Mouse (Mus musculus): ENCODE measurements around the gene Eef2. TPM values are rescaled to one million over a fixed set of nuclear protein-coding genes. Genes with fewer than 3 reads are reported as not detected.
A peak's percentile ranks its signal among the peaks of the same experiment; 100 is the strongest.
"Not testable (repeated sequence)": the region's sequence is repeated elsewhere in the genome, so short reads cannot be mapped to it uniquely, and the experiment has no call there.

The Eef2 gene
- polyA plus RNA-seq, 1 experiment, result 1,330 TPM

DNA sequence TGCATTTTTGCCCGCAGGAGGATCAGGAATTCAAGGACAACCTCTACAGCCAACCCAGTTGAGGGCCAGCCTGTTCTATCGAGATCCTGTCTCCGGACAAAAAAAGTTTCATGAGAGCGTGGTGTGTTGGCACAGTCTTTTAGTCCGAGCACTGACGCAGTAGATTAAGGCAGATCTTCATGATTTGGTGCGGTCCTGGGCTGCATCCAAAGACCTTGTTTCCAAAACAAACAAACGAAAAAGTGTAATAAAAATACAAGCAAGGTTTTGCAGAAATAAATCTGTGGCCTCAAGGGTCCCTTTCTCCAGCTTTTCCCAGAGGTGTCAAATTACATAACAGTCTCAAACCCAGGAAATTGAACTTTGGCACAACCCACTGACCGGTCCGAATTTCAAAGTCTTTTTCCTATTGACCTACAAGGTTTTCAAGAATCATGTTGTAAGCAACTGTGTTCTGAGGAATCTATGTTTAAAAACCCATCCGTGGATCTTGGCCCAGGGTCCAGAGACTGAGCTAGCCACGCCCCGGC lies 430 bp upstream of the Eef2 start:
- H3K27ac ChIP-seq (ENCODE audit: insufficient read depth, low read depth, low read length), result peak overlapping the region; percentile 83
- peak overlapping the region; percentile 36 for H3K4me3 ChIP-seq (ENCODE audit: insufficient read depth, low read depth, low read length)
- WGBS, result under 1% methylated on average over 13 of the region's 13 CpGs
- no peaks in the 10 kb centered on the region for H3K27me3 ChIP-seq (replicated peaks; ENCODE audit: control insufficient read depth, insufficient read depth, low read length)
- peaks cover 10% of the 10 kb centered on the region for H3K36me3 ChIP-seq (ENCODE audit: control insufficient read depth, insufficient read depth, low read length)
- DNase-seq, result no peak
- H3K4me1 ChIP-seq (ENCODE audit: control insufficient read depth, insufficient read depth, low read length), result peaks cover 16% of the 10 kb centered on the region; the same call in 1 of the 2 replicates
- TF ChIP-seq POLR2A (IDR thresholded peaks at IDR 0.05; ENCODE audit: low read depth, low read length), result no peak
- no peak for TF ChIP-seq CTCF (conservative IDR thresholded peaks at IDR 0.05; ENCODE audit: insufficient read depth, insufficient read length, low read depth, low read length)

DNA sequence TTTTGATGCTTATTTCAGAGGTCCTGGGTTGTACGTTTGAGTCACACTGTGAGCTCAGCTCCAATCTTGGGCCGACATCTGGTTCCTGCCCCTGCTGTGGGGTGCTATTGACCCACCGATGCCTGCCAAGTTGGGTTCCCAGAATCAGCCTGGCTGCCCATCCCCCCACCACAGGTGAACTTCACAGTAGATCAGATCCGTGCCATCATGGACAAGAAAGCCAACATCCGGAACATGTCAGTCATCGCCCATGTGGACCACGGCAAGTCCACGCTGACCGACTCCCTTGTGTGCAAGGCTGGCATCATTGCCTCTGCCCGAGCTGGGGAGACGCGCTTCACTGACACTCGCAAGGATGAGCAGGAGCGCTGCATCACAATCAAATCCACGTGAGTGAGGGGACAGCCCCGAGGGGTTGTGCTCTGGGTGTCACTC lies 1.1 kb downstream of the Eef2 start:
- WGBS, result 3% methylated on average over 16 of the region's 16 CpGs
- peak overlapping the region; percentile 93 for H3K27ac ChIP-seq (ENCODE audit: insufficient read depth, low read depth, low read length)
- H3K27me3 ChIP-seq (replicated peaks; ENCODE audit: control insufficient read depth, insufficient read depth, low read length), result no peaks in the 10 kb centered on the region
- H3K36me3 ChIP-seq (ENCODE audit: control insufficient read depth, insufficient read depth, low read length), result peaks cover 16% of the 10 kb centered on the region
- peaks cover 16% of the 10 kb centered on the region; the same call in 1 of the 2 replicates for H3K4me1 ChIP-seq (ENCODE audit: control insufficient read depth, insufficient read depth, low read length)
- DNase-seq, result peak; percentile 63
- TF ChIP-seq POLR2A (IDR thresholded peaks at IDR 0.05; ENCODE audit: low read depth, low read length), result no peak
- TF ChIP-seq CTCF (conservative IDR thresholded peaks at IDR 0.05; ENCODE audit: insufficient read depth, insufficient read length, low read depth, low read length), result no peak
- H3K4me3 ChIP-seq (ENCODE audit: insufficient read depth, low read depth, low read length), result peak overlapping the region; percentile 72

DNA sequence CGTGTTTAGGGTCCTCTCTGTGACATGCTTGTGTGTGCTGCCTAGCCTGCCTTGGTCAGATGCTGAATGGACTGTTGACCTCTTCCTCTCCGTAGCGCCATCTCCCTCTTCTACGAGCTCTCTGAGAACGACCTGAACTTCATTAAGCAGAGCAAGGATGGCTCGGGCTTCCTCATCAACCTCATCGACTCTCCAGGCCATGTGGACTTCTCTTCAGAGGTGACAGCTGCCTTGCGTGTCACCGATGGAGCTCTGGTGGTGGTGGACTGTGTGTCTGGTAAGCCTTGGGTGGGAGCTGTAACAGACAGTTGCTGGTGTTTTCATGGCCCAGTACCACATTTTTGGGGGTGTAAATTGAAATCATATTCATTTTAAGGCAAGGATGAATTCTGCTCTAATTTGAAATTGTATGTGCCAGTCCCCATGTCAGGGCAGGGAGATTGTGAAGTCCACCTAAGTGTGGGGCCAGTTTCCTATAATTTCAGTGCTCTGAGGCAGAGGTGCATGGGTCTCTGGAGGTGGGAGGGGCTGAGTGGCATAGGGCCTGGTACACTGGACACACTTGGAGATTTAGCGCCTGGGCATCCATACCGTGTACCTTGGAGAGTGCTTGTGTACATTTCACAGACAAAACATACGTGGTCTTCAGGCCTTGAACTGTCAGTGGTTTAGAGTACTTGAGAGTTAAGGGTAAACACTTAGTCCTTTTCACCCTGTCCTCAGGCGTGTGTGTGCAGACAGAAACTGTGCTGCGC lies 1.7 kb downstream of the Eef2 start:
- no peak for TF ChIP-seq POLR2A (IDR thresholded peaks at IDR 0.05; ENCODE audit: low read depth, low read length)
- no peak for TF ChIP-seq CTCF (conservative IDR thresholded peaks at IDR 0.05; ENCODE audit: insufficient read depth, insufficient read length, low read depth, low read length)
- 38% methylated on average over 14 of the region's 14 CpGs for WGBS
- peaks cover 16% of the 10 kb centered on the region; the same call in 1 of the 2 replicates for H3K4me1 ChIP-seq (ENCODE audit: control insufficient read depth, insufficient read depth, low read length)
- peaks cover 16% of the 10 kb centered on the region for H3K36me3 ChIP-seq (ENCODE audit: control insufficient read depth, insufficient read depth, low read length)
- H3K27me3 ChIP-seq (replicated peaks; ENCODE audit: control insufficient read depth, insufficient read depth, low read length), result no peaks in the 10 kb centered on the region
- H3K27ac ChIP-seq (ENCODE audit: insufficient read depth, low read depth, low read length), result no peak overlapping the region
- no peak for DNase-seq
- peak overlapping the region; percentile 72 for H3K4me3 ChIP-seq (ENCODE audit: insufficient read depth, low read depth, low read length)

DNA sequence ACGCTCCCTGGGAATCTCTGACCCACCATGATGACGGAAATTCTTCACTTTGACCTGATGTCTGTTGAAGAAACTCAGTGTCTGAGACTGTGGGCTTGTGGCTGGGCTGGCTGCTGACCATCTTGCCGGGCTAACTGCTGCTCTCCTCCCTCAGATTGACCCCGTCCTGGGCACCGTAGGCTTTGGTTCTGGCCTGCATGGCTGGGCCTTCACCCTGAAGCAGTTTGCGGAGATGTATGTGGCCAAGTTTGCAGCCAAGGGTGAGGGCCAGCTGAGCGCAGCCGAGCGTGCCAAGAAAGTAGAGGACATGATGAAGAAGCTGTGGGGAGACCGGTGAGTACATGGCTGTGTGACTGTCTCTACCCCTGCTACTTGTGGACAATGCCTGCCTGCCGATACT lies 2.5 kb downstream of the Eef2 start:
- Histone ChIP-seq H3K27me3 (replicated peaks; ENCODE audit: control insufficient read depth, insufficient read depth, low read length) (no peaks in the 10 kb centered on the region), H3K4me1 (ENCODE audit: control insufficient read depth, insufficient read depth, low read length) (peaks cover 14% of the 10 kb centered on the region; the same call in 1 of the 2 replicates), H3K27ac (ENCODE audit: insufficient read depth, low read depth, low read length) (no peak overlapping the region), H3K4me3 (ENCODE audit: insufficient read depth, low read depth, low read length) (no peak overlapping the region), H3K36me3 (ENCODE audit: control insufficient read depth, insufficient read depth, low read length) (peaks cover 16% of the 10 kb centered on the region)
- WGBS, result 89% methylated on average over 11 of the region's 11 CpGs
- TF ChIP-seq CTCF (conservative IDR thresholded peaks at IDR 0.05; ENCODE audit: insufficient read depth, insufficient read length, low read depth, low read length) (no peak), POLR2A (IDR thresholded peaks at IDR 0.05; ENCODE audit: low read depth, low read length) (no peak)
- no peak for DNase-seq

DNA sequence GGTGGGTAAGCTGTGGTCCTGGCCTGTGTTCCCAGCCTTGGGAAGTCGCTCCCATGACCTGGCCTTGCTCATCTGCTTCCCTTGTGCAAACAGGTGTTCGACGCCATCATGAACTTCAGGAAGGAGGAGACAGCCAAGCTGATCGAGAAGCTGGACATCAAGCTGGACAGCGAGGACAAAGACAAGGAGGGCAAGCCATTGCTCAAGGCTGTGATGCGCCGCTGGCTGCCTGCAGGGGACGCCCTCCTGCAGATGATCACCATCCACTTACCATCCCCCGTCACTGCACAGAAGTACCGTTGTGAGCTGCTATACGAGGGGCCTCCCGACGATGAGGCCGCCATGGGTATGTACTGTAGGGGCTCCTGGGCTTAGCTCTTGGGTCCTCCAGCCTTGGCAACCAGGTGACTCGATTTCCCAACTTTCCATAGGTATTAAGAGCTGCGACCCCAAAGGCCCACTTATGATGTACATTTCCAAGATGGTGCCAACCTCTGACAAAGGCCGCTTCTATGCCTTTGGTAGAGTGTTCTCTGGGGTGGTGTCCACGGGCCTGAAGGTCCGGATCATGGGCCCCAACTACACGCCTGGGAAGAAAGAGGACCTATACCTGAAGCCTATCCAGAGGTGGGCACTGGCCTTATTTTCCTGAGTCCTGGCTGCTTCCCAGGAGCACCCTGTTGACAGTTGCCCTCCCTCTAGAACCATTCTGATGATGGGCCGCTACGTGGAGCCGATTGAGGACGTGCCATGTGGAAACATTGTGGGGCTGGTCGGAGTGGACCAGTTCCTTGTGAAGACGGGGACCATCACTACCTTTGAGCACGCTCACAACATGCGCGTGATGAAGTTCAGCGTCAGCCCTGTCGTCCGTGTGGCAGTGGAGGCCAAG lies 3.3 kb downstream of the Eef2 start:
- no peak overlapping the region for H3K27ac ChIP-seq (ENCODE audit: insufficient read depth, low read depth, low read length)

DNA sequence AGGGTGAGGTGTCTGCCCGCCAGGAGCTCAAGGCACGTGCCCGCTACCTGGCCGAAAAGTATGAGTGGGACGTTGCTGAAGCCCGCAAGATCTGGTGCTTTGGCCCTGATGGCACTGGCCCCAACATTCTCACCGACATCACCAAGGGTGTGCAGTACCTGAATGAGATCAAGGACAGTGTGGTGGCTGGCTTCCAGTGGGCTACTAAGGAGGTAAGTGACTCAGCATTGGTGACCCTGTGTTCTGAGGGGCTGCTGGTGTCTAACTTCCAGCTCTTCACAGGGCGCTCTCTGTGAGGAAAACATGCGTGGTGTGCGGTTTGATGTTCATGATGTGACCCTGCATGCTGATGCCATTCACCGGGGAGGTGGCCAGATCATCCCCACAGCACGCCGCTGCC lies 4.5 kb downstream of the Eef2 start:
- WGBS, result 90% methylated on average over 13 of the region's 13 CpGs

More for the DNA sequence above, 3.3 kb downstream of the Eef2 start:
- 88% methylated on average over 32 of the region's 32 CpGs for WGBS
- H3K4me3 ChIP-seq (ENCODE audit: insufficient read depth, low read depth, low read length), result no peak overlapping the region
- no peaks in the 10 kb centered on the region for H3K27me3 ChIP-seq (replicated peaks; ENCODE audit: control insufficient read depth, insufficient read depth, low read length)
- H3K36me3 ChIP-seq (ENCODE audit: control insufficient read depth, insufficient read depth, low read length), result peaks cover 16% of the 10 kb centered on the region
- TF ChIP-seq POLR2A (IDR thresholded peaks at IDR 0.05; ENCODE audit: low read depth, low read length), result no peak
- 0 out of 2 replicates have a peak, but pooled peaks have one; percentile 11 for TF ChIP-seq CTCF (conservative IDR thresholded peaks at IDR 0.05; ENCODE audit: insufficient read depth, insufficient read length, low read depth, low read length)
- no peak for DNase-seq
- H3K4me1 ChIP-seq (ENCODE audit: control insufficient read depth, insufficient read depth, low read length), result peaks cover 14% of the 10 kb centered on the region; the same call in 1 of the 2 replicates

DNA sequence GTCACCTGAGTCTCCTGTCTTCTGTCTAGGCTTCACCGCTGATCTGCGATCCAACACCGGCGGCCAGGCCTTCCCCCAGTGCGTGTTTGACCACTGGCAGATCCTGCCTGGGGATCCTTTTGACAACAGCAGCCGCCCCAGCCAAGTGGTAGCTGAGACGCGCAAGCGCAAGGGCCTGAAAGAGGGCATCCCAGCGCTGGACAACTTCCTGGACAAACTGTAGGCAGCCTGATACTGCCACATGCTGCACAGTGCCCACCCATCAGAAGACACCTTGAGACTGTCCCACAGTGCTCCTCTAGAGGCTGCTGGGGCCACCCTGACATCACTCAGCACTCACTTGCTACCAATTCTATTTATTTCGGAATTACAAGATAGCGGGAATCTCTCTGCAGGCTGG lies 5.4 kb downstream of the Eef2 start:
- H3K27me3 ChIP-seq (replicated peaks; ENCODE audit: control insufficient read depth, insufficient read depth, low read length); H3K27ac ChIP-seq (ENCODE audit: insufficient read depth, low read depth, low read length); H3K4me3 ChIP-seq (ENCODE audit: insufficient read depth, low read depth, low read length); H3K4me1 ChIP-seq (ENCODE audit: control insufficient read depth, insufficient read depth, low read length); DNase-seq: not testable (repeated sequence)
- H3K36me3 ChIP-seq (ENCODE audit: control insufficient read depth, insufficient read depth, low read length), result peaks cover 16% of the 10 kb centered on the region
- 87% methylated on average over 12 of the region's 12 CpGs for WGBS

More for the DNA sequence above, 4.5 kb downstream of the Eef2 start:
- Histone ChIP-seq H3K4me3 (ENCODE audit: insufficient read depth, low read depth, low read length) (no peak overlapping the region), H3K36me3 (ENCODE audit: control insufficient read depth, insufficient read depth, low read length) (peaks cover 16% of the 10 kb centered on the region), H3K27ac (ENCODE audit: insufficient read depth, low read depth, low read length) (no peak overlapping the region), H3K4me1 (ENCODE audit: control insufficient read depth, insufficient read depth, low read length) (peaks cover 7% of the 10 kb centered on the region; the same call in 1 of the 2 replicates), H3K27me3 (replicated peaks; ENCODE audit: control insufficient read depth, insufficient read depth, low read length) (no peaks in the 10 kb centered on the region)
- DNase-seq, result no peak
- TF ChIP-seq CTCF (conservative IDR thresholded peaks at IDR 0.05; ENCODE audit: insufficient read depth, insufficient read length, low read depth, low read length), result no peak

All from kidney, adult 2 months (tissue).